In genomic region chr2:164424406-164424805, GRCm38 (mm10) we compare ENCODE assay signal across 31 mouse cellular contexts. TPM values are rescaled to one million over a fixed set of nuclear protein-coding genes. Genes with fewer than 3 reads are reported as not detected.
DNase-seq lines count a peak whose midpoint lies in the region; TF ChIP-seq lines count a peak whose summit lies in the region.
"Had no signal": no experiment of that assay in that cellular context is flagged by ENCODE, and none has a peak within 500 bp of the region (broad histone marks: within the 10 kb centered on the region; RNA-seq: fewer than 3 reads in every experiment).

No protein-coding gene starts in this region.

- H3K79me2 ChIP-seq in liver, adult 2 months (ENCODE audit: control insufficient read depth, insufficient read depth, low read length): no peaks in the 10 kb centered on the region

- TF ChIP-seq CTCF in liver, adult 2 months (IDR thresholded peaks at IDR 0.05; ENCODE audit: low read depth, low read length): no peak
- TF ChIP-seq CTCF in spleen, adult 2 months (IDR thresholded peaks at IDR 0.05; ENCODE audit: extremely low read depth, insufficient read depth, insufficient read length, insufficient replicate concordance): no peak

- H3K9ac ChIP-seq in liver, adult 2 months (ENCODE audit: low read depth, low read length): peak overlapping the region; percentile 29; the same call in 1 of the 2 replicates
- H3K9ac ChIP-seq: embryonic facial prominence, embryonic 12.5 days; embryonic facial prominence, embryonic 15.5 days; forebrain, postnatal 0 days; heart, embryonic 13.5 days; hindbrain, embryonic 14.5 days had no signal

- peaks cover 51% of the 10 kb centered on the region for H3K4me1 ChIP-seq in liver, adult 2 months (ENCODE audit: control insufficient read depth, insufficient read depth, low read length)
- H3K4me1 ChIP-seq in spleen, adult 2 months (ENCODE audit: control insufficient read depth, insufficient read depth, insufficient read length): peaks cover 18% of the 10 kb centered on the region; the same call in 1 of the 2 replicates
- H3K4me1 ChIP-seq: embryonic facial prominence, embryonic 15.5 days had no signal

- TF ChIP-seq POLR2A in liver, adult 2 months (IDR thresholded peaks at IDR 0.05; ENCODE audit: extremely low read depth, insufficient read depth, low read length): no peak
- TF ChIP-seq POLR2A in spleen, adult 2 months (IDR thresholded peaks at IDR 0.05; ENCODE audit: low read depth, low read length): no peak

- peaks cover 49% of the 10 kb centered on the region for H3K36me3 ChIP-seq in liver, adult 2 months (ENCODE audit: control insufficient read depth, insufficient read depth, low read length)
- H3K36me3 ChIP-seq in spleen, adult 2 months (ENCODE audit: control insufficient read depth, insufficient read depth, low read length): peaks cover 30% of the 10 kb centered on the region

- peak; percentile 25 for DNase-seq in kidney, adult 9 months
- DNase-seq in kidney, postnatal 14 days: no peak
- peak; percentile 59 for DNase-seq in liver, adult 2 months (ENCODE audit: extremely low read depth, low read depth, low spot score)
- DNase-seq in liver: no peak
- DNase-seq in spleen, adult 2 months (ENCODE audit: low read depth in 1 of 2, low spot score in 2 of 2): no peak
- DNase-seq in spleen, postnatal 4 days (ENCODE audit: low spot score in 2 of 2): no peak
- DNase-seq: adrenal gland, adult 8-10 months; adrenal gland, postnatal 36 days; cerebellum, adult 11 months; cerebellum, adult 2 months; cerebellum, adult 9-11 months; cerebellum, postnatal 25 days; forebrain, postnatal 0 days; gastrocnemius, postnatal 10 days; gastrocnemius, postnatal 36 days; heart, adult 2 months; heart, postnatal 14 days; heart, postnatal 4 days had no signal

- 62% methylated on average over 8 of the region's 8 CpGs for WGBS in liver, adult 2 months
- WGBS in spleen, adult 2 months: 85% methylated on average over 8 of the region's 8 CpGs

- H3K4me3 ChIP-seq in liver, adult 2 months (ENCODE audit: insufficient read depth, low read depth, low read length): no peak overlapping the region
- no peak overlapping the region for H3K4me3 ChIP-seq in spleen, adult 2 months (ENCODE audit: extremely low read depth, insufficient read depth, insufficient read length)
- H3K4me3 ChIP-seq: embryonic facial prominence, embryonic 12.5 days; embryonic facial prominence, embryonic 15.5 days; heart, adult 2 months; heart, embryonic 10.5 days; heart, embryonic 13.5 days had no signal

- H3K27me3 ChIP-seq in liver, adult 2 months (ENCODE audit: control insufficient read depth, insufficient read depth, low read length): no peaks in the 10 kb centered on the region
- H3K27me3 ChIP-seq in spleen, adult 2 months (ENCODE audit: control insufficient read depth, insufficient read depth, low read length): no peaks in the 10 kb centered on the region
- H3K27me3 ChIP-seq: embryonic facial prominence, embryonic 12.5 days; embryonic facial prominence, embryonic 15.5 days had no signal

- H3K27ac ChIP-seq in liver, adult 2 months (replicated peaks; ENCODE audit: insufficient read depth, low read depth, low read length): peak overlapping the region; percentile 54
- 0 out of 2 replicates have a peak overlapping the region, but pooled peaks have one; percentile 32 for H3K27ac ChIP-seq in spleen, adult 2 months (ENCODE audit: insufficient read depth, low read length)
- H3K27ac ChIP-seq: embryonic facial prominence, embryonic 12.5 days; embryonic facial prominence, embryonic 15.5 days; heart, adult 2 months; heart, embryonic 10.5 days; heart, embryonic 13.5 days; hindbrain, embryonic 14.5 days; hindbrain, postnatal 0 days had no signal

RNA-seq across cellular contexts. Expression of gene Sdc4, which starts 19.3 kb away (rescaled TPM):
- total RNA-seq in liver, adult 2 months (2014; rRNA removed): 511 and 573 TPM in 2 replicates
- 178 and 182 TPM in 2 replicates for polyA plus RNA-seq in liver, adult 2 months (2012; rRNA removed)
- 21.0 and 25.0 TPM in 2 replicates for polyA plus RNA-seq in spleen, adult 2 months (2012; rRNA removed)
- total RNA-seq: granulocyte monocyte progenitor cell, adult 5-6 weeks; MEL had no signal

RNA-seq across cellular contexts. Expression of gene Matn4, which starts 19.4 kb away (rescaled TPM):
- total RNA-seq in liver, adult 2 months (2014; rRNA removed): 0.07 and 0.09 TPM in 2 replicates
- 0.04 and 0.05 TPM in 2 replicates for polyA plus RNA-seq in liver, adult 2 months (2012; rRNA removed)
- polyA plus RNA-seq in spleen, adult 2 months (2012; rRNA removed): 0.82 and 1.2 TPM in 2 replicates
- total RNA-seq: common myeloid progenitor, adult 5-6 weeks; granulocyte monocyte progenitor cell, adult 5-6 weeks; MEL had no signal
- polyA plus RNA-seq: CD4-positive, CD25-positive, alpha-beta regulatory T cell, adult 4 months; forebrain, embryonic 11.5 days had no signal

RNA-seq across cellular contexts. Expression of gene Rbpjl, which starts 21.5 kb away (rescaled TPM):
- total RNA-seq in liver, adult 2 months (2014; rRNA removed): 0.18 and 0.20 TPM in 2 replicates
- polyA plus RNA-seq in liver, adult 2 months (2012; rRNA removed): not detected in 2 replicates
- 19.0 and 39.4 TPM in 2 replicates for polyA plus RNA-seq in spleen, adult 2 months (2012; rRNA removed)
- total RNA-seq: adrenal gland, adult 8-10 months; adrenal gland, postnatal 36 days; common myeloid progenitor, adult 5-6 weeks; forebrain, postnatal 0 days; gastrocnemius, postnatal 36 days; granulocyte monocyte progenitor cell, adult 5-6 weeks; heart, adult 2 months; heart, postnatal 14 days; heart, postnatal 4 days; hindbrain, postnatal 0 days; MEL had no signal
- polyA plus RNA-seq: CD4-positive, CD25-positive, alpha-beta regulatory T cell, adult 4 months; forebrain, embryonic 11.5 days; forebrain, embryonic 14.5 days; hindbrain, embryonic 11.5 days had no signal

RNA-seq across cellular contexts. Expression of gene Sys1, which starts 32.4 kb away (rescaled TPM):
- total RNA-seq in liver, adult 2 months (2014; rRNA removed): 33.7 and 40.9 TPM in 2 replicates
- polyA plus RNA-seq in liver, adult 2 months (2012; rRNA removed): 145 and 157 TPM in 2 replicates
- polyA plus RNA-seq in spleen, adult 2 months (2012; rRNA removed): 111 and 172 TPM in 2 replicates

RNA-seq across cellular contexts. Expression of gene Slpi, which starts 35.5 kb away (rescaled TPM):
- 0.94 and 1.4 TPM in 2 replicates for total RNA-seq in liver, adult 2 months (2014; rRNA removed)
- 4.5 and 5.7 TPM in 2 replicates for polyA plus RNA-seq in liver, adult 2 months (2012; rRNA removed)
- polyA plus RNA-seq in spleen, adult 2 months (2012; rRNA removed): 33.5 and 77.7 TPM in 2 replicates
- total RNA-seq: forebrain, postnatal 0 days; hindbrain, postnatal 0 days; MEL had no signal
- polyA plus RNA-seq: forebrain, embryonic 14.5 days had no signal

Comparison
In these comparisons a context has a peak if more than half of its experiments do, and no peak if none do; other contexts are left out.
1. DNase-seq: peak in kidney, adult 9 months (single experiment) and liver, adult 2 months (single experiment); none in kidney, postnatal 14 days (single experiment), liver (single experiment), spleen, adult 2 months (0 of 2) and spleen, postnatal 4 days (0 of 2).
2. RNA of gene Rbpjl, which starts 21.5 kb away (polyA plus RNA-seq): 19.0 to 39.4 TPM in spleen, adult 2 months; not detected in liver, adult 2 months; every median in the first group is over 10 times any median in the second.